Mouse (Mus musculus) G1E (cell line): ENCODE data around the gene Tmcc3.

ENCODE experiments used
- CTCF ChIP-seq: IDR thresholded peaks from 2 replicates; pipeline ENCODE4 v1.5.1; 2012; ENCODE audit warnings: low read depth, low read length, inconsistent platforms, mixed read lengths
- GATA1 ChIP-seq: IDR thresholded peaks from 2 replicates; pipeline ENCODE4 v1.6.1; 2012; ENCODE audit warnings: borderline replicate concordance, low read length, inconsistent platforms, mixed read lengths
- POLR2AphosphoS5 ChIP-seq: IDR thresholded peaks from 2 replicates; pipeline ENCODE4 v1.6.1; 2012; ENCODE audit warnings: low read depth, low read length, inconsistent platforms; ENCODE audit not compliant: insufficient replicate concordance

GRCm38 (mm10) chr10:94381393-94381740 is 69.6 kb downstream of the Tmcc3 start:
- TF ChIP-seq CTCF (no peak), GATA1 (no peak), POLR2AphosphoS5 (no peak)
